Mouse (Mus musculus): Measurements from ENCODE around the gene Kif5c. TPM values are rescaled to one million over a fixed set of nuclear protein-coding genes. Genes with fewer than 3 reads are reported as not detected.

The Kif5c gene
- polyA plus RNA-seq (2015; fragmentation: Nextera tagmentation; extraction: Ambion mirVana) = 0.14 and 0.21 TPM in 2 replicates

GRCm38 (mm10) chr2:49618829-49619718 is at the start of gene Kif5c:
Gene Kif5c, plus strand, starts transcription at chr2:49619298.

GRCm38 (mm10) chr2:49787376-49788050 is 168.4 kb downstream of the Kif5c start, which contains the start of gene Lypd6b:
Gene Lypd6b, plus strand, starts transcription at chr2:49787688.

Other genes with a start within 250 kb of the Kif5c start
- 3.6 and 4.3 TPM in 2 replicates for gene Epc2, start 167.8 kb upstream of the Kif5c start, polyA plus RNA-seq (2015; fragmentation: Nextera tagmentation; extraction: Ambion mirVana)
- 0.61 and 0.64 TPM in 2 replicates for gene Lypd6b, start 168.4 kb downstream of the Kif5c start, polyA plus RNA-seq (2015; fragmentation: Nextera tagmentation; extraction: Ambion mirVana)